Mouse (Mus musculus): Measurements from ENCODE around the gene Serpinb6a. TPM values are rescaled to one million over a fixed set of nuclear protein-coding genes. Genes with fewer than 3 reads are reported as not detected.

The Serpinb6a gene
- 1,019 TPM for polyA plus RNA-seq (2014; fragmentation: Illumina TruSeq; extraction: RNeasy Lipid Tissue Mini Kit (QIAGEN cat#74804); ENCODE audit: low read depth, low replicate concordance)

DNA sequence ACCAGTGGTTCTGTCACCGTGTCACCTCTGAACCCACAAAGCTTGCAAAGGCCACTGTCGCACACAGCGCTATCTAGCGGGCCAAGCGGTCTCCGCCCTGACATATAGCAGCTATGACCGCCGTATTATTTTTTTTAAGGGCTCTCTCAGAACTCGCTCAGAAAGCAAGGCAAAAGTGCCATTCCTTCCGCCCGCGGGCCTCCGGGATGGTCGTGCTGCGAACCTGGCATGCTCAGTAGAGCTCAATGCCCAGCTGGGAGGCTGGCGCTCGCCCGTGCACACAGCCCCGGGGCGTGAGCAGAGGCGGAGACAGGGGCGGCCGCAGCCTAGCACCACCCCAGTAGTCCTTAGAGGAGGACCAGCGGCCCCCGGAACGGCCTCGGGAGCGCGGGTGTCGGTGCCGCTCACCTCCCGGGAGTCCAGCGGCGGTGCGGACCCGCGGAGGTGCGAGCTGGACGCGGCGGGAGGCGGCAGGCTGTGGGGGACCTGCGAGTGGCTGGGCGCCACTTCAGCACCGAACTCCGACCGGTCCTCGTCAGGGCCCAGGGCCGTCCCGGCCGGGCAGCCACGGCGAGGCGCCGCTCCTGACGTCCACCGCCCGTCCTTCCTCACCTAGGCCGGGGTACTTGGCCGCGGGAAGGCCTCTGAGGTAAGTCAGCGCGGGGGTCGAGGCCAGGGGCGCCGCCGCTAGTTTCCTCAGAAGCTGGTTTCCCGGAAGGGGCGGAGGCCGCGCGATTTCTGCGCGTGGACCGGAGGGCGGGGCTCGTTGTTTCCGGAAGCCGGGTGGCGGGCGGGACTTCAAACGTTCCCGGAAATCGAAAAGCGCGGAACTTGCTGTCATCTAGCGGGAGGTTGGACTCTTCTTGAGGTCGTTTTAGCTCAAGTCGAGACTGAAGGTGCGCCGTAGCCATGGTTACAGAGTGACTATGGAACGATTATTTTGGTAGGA, at the start of gene Serpinb6a, which contains the start of gene Ripk1:
Gene Serpinb6a, minus strand, starts transcription at position 737 of the 949 bp plus-strand sequence.
Gene Ripk1, plus strand, starts transcription at position 306 of the 949 bp plus-strand sequence.

DNA sequence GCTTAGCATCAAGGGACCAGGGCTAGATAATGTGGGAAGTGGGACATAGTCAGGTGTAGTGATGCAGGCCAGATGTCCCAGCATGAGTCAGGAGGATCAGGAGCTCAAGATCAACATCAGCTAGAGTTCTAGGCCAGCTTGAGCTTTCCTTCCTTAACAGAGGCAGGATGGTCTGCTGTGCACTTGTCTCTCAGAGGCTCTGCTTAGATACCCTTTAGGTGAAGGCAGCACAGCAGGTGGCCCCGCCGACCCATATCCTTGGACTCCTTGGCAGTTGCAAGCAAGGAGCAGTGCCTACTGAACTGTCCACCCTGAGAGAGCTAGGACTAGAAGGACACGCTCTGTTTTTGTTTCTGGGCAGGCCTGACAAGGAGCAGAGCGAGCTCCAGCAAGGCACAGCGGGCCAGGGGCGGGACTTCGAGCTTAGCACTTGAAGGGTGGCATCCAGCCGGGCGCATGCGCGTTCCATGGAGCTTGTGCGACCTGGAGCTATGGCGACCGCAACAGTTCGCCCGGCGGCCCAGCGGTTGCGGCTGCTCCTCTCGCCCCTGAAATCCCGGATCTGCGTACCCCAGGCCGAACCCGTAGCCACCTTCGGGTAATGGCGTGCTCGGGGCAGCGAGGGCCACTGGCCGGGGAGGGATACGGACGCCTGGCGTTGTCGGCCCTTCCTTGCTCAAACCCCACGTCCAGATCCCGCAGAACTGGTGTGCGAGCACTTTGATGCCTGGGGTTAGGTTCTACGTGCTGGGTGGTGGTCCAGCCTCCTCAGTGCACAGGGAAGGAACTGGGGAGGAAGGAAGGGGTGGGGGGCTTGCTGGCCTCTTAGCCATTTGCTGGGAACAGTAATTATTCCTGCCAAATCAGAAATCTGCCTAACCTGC, 34.8 kb upstream of the Serpinb6a start, which contains the start of gene Bphl:
Gene Bphl, plus strand, starts transcription at position 426 of the 884 bp plus-strand sequence.

DNA sequence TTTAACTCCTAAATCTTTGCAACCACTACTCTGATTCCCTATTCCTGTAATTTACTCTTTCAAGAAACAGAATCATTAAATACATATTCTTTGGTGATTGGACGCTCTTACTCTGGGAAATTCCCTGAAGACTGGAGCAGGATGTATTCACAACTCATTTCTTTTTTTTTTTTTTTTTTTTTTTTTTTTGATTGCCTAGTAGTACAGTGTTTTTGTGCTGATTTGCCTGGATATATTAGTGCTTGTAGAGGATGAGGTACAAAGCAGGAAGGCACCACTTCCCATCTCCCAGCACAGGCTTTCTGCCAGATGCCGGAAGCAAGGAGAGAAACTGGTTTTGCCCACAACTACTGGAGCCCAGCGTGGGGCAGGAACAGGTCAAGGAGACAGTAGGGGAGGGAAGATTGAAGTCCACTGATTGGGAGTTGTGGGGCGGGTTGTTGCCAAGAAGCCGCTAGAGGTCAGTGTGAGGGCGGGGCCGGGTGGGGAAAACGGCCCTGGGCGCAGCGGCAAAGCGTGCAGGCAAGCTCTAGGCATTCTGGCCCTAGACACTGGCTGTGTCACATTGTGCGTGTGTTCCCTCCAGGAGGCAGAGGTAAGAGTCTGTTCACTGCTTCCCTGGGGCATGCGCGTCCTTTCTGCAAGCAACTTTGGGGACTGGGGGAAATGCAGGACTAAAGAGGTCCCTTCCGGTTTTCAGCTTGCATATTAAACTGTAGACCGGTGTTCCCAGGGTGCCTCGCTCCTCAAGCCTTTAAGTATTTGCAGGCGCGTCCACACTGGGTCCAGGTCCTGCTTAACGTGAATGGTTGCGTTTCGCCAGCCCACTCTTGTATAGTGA, 38.2 kb downstream of the Serpinb6a start, which contains the start of gene Nqo2:
Gene Nqo2, plus strand, starts transcription at position 482 of the 841 bp plus-strand sequence.

DNA sequence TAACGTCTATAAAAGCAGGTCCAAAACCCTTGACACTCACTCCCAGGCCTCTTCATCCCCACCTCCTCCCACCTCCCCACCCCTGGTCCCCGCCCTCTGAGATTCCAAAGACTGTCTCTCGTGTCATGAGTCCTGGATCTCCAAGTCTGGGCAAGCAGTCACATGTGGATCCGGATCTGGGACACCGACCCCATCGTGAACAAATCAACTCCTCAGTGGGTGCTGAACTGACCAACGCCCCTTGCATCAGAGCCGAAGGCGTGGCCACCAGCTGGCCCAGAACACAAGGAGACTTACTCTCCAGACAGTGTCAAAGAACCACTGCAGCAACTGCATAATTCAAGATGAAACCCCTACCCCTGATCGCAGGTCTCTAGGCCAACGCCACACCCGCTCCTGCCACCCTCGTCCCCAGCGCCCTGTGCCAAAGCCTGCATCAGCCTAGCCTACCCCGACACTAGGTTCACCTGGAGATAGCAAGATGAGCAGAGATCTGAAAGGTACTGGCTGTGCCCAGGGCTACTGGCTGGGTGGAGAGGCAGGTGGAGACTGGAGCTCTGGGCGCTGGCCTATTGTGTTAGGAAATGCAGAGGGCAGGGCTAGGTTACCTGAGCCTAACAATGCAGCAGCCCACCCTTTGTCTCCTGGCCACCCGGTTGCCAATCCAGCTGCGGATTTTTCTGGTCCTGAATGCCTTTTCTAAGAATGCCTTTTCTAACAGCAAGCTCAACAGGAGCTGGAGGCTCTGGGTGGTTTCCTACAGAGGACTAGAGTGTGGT, 97.2 kb downstream of the Serpinb6a start, which contains the start of gene Serpinb6c:
Gene Serpinb6c, minus strand, starts transcription at position 533 of the 779 bp plus-strand sequence.

Other genes with a start within 250 kb of the Serpinb6a start
- gene Serpinb6e, start 159.4 kb downstream of the Serpinb6a start, polyA plus RNA-seq (2014; fragmentation: Illumina TruSeq; extraction: RNeasy Lipid Tissue Mini Kit (QIAGEN cat#74804); ENCODE audit: low read depth, low replicate concordance): not detected
- gene Serpinb6c, start 97.1 kb downstream of the Serpinb6a start, polyA plus RNA-seq (2014; fragmentation: Illumina TruSeq; extraction: RNeasy Lipid Tissue Mini Kit (QIAGEN cat#74804); ENCODE audit: low read depth, low replicate concordance): not detected
- gene Nqo2, start 38.1 kb downstream of the Serpinb6a start, polyA plus RNA-seq (2014; fragmentation: Illumina TruSeq; extraction: RNeasy Lipid Tissue Mini Kit (QIAGEN cat#74804); ENCODE audit: low read depth, low replicate concordance): 46.4 TPM
- gene Ripk1, start 431 bp downstream of the Serpinb6a start, polyA plus RNA-seq (2014; fragmentation: Illumina TruSeq; extraction: RNeasy Lipid Tissue Mini Kit (QIAGEN cat#74804); ENCODE audit: low read depth, low replicate concordance): 57.2 TPM
- gene Bphl, start 34.8 kb upstream of the Serpinb6a start, polyA plus RNA-seq (2014; fragmentation: Illumina TruSeq; extraction: RNeasy Lipid Tissue Mini Kit (QIAGEN cat#74804); ENCODE audit: low read depth, low replicate concordance): 30.2 TPM
- 4.4 TPM for gene Tubb2a, start 75.2 kb upstream of the Serpinb6a start, polyA plus RNA-seq (2014; fragmentation: Illumina TruSeq; extraction: RNeasy Lipid Tissue Mini Kit (QIAGEN cat#74804); ENCODE audit: low read depth, low replicate concordance)
- gene Tubb2b, start 127.7 kb upstream of the Serpinb6a start, polyA plus RNA-seq (2014; fragmentation: Illumina TruSeq; extraction: RNeasy Lipid Tissue Mini Kit (QIAGEN cat#74804); ENCODE audit: low read depth, low replicate concordance): 1.6 TPM
- gene Psmg4, start 160.2 kb upstream of the Serpinb6a start, polyA plus RNA-seq (2014; fragmentation: Illumina TruSeq; extraction: RNeasy Lipid Tissue Mini Kit (QIAGEN cat#74804); ENCODE audit: low read depth, low replicate concordance): 5.6 TPM